Mouse (Mus musculus): ENCODE measurements around the gene Mtmr10.
A peak's percentile ranks its signal among the peaks of the same experiment; 100 is the strongest.

Gene Mtmr10

DNA sequence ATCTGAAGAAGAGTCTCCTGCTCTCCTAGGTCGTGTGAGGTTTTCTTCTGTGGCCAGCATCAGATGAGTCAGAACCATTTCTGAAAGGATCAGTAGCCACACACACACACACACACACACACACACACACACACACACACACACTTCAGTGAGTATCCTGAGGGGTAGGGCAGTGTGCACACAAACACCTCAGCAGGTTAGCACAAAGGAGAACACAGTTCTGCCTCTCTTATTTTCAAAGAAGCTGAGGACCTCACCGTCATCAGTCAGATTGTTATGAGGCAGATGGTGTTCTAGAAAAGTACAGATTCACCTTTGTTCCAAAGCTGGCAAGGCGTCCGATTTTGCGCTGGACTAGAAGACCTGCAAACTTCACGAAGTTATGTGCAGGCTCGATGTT lies 22.8 kb downstream of the Mtmr10 start:
- no peaks in the 10 kb centered on the region for H3K4me1 ChIP-seq (replicated peaks; ENCODE audit: low read depth, low read length)
- H3K4me3 ChIP-seq (replicated peaks; ENCODE audit: low read length): no peak overlapping the region
- peaks cover 15% of the 10 kb centered on the region; the same call in 1 of the 2 replicates for H3K36me3 ChIP-seq (ENCODE audit: insufficient read depth, low read length)
- H3K9me3 ChIP-seq (ENCODE audit: low read length): no peaks in the 10 kb centered on the region
- H3K27me3 ChIP-seq (ENCODE audit: insufficient read depth, low read length): no peaks in the 10 kb centered on the region
- TF ChIP-seq NANOG (IDR thresholded peaks at IDR 0.05; ENCODE audit: borderline replicate concordance, low read length): no peak
- TF ChIP-seq POU5F1 (IDR thresholded peaks at IDR 0.05; ENCODE audit: borderline replicate concordance, low read length): no peak
- no peak for TF ChIP-seq CTCF (conservative IDR thresholded peaks at IDR 0.05; ENCODE audit: low read length)

DNA sequence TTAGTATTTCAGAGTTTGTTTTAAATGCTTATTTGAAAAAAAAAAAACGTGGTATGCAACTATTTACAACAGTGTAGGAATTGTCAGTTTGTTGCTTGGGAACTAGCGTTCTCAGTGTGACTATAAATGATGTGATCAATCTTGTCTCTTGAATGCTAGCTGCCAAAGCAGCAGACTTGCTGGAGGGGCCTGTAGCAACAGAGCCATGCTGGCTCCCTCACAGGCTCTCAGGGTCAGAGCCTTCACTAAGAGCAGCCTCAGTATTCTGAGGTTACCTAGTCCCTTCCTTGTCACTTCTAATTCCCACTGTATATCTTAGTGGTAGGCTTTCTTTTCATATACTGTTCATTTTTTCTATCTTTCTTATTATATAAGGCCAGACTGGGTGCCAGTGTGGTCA lies 23.3 kb downstream of the Mtmr10 start:
- H3K36me3 ChIP-seq (ENCODE audit: insufficient read depth, low read length): peaks cover 16% of the 10 kb centered on the region
- no peaks in the 10 kb centered on the region for H3K9me3 ChIP-seq (ENCODE audit: low read length)
- H3K27me3 ChIP-seq (ENCODE audit: insufficient read depth, low read length): no peaks in the 10 kb centered on the region
- TF ChIP-seq CTCF (conservative IDR thresholded peaks at IDR 0.05; ENCODE audit: low read length) (no peak), POU5F1 (IDR thresholded peaks at IDR 0.05; ENCODE audit: borderline replicate concordance, low read length) (no peak), NANOG (IDR thresholded peaks at IDR 0.05; ENCODE audit: borderline replicate concordance, low read length) (no peak)
- no peaks in the 10 kb centered on the region for H3K4me1 ChIP-seq (replicated peaks; ENCODE audit: low read depth, low read length)
- H3K4me3 ChIP-seq (replicated peaks; ENCODE audit: low read length): no peak overlapping the region

- no peaks in the 10 kb centered on the region for H3K4me1 ChIP-seq (replicated peaks; ENCODE audit: low read depth, low read length)
- H3K4me3 ChIP-seq (replicated peaks; ENCODE audit: low read length): no peak overlapping the region
- no peaks in the 10 kb centered on the region for H3K27me3 ChIP-seq (ENCODE audit: insufficient read depth, low read length)
- peaks cover 21% of the 10 kb centered on the region for H3K36me3 ChIP-seq (ENCODE audit: insufficient read depth, low read length)
- H3K9me3 ChIP-seq (ENCODE audit: low read length): no peaks in the 10 kb centered on the region
- TF ChIP-seq POU5F1 (IDR thresholded peaks at IDR 0.05; ENCODE audit: borderline replicate concordance, low read length): no peak
- TF ChIP-seq NANOG (IDR thresholded peaks at IDR 0.05; ENCODE audit: borderline replicate concordance, low read length): no peak
- no peak for TF ChIP-seq CTCF (conservative IDR thresholded peaks at IDR 0.05; ENCODE audit: low read length)
Measured at GRCm38 (mm10) chr7:64312811-64313210, 25.4 kb downstream of the Mtmr10 start.

DNA sequence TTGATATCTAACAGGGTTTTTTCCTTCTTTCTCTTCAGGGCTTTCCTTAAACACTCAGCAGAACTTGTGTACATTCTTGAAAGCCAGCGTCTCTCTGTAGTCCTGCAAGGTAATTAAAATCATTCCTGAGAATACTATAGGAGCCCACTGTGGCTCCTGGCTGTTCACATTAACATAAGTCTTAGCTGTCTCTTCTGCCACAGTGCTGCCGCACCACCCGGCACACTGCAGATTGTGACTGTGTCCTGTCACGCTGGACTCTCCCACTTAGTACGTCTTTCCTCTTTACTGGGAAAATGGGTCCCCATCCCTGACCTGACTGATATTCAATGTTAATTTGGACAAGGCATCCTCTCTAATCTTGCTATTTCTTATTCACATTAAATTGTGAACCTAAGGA lies 33.7 kb downstream of the Mtmr10 start:
- H3K36me3 ChIP-seq (ENCODE audit: insufficient read depth, low read length): peaks cover 15% of the 10 kb centered on the region
- no peak overlapping the region for H3K4me3 ChIP-seq (replicated peaks; ENCODE audit: low read length)
- peaks cover 6% of the 10 kb centered on the region for H3K4me1 ChIP-seq (replicated peaks; ENCODE audit: low read depth, low read length)
- no peaks in the 10 kb centered on the region for H3K9me3 ChIP-seq (ENCODE audit: low read length)
- no peaks in the 10 kb centered on the region for H3K27me3 ChIP-seq (ENCODE audit: insufficient read depth, low read length)
- TF ChIP-seq CTCF (conservative IDR thresholded peaks at IDR 0.05; ENCODE audit: low read length) (no peak), NANOG (IDR thresholded peaks at IDR 0.05; ENCODE audit: borderline replicate concordance, low read length) (no peak), POU5F1 (IDR thresholded peaks at IDR 0.05; ENCODE audit: borderline replicate concordance, low read length) (no peak)

DNA sequence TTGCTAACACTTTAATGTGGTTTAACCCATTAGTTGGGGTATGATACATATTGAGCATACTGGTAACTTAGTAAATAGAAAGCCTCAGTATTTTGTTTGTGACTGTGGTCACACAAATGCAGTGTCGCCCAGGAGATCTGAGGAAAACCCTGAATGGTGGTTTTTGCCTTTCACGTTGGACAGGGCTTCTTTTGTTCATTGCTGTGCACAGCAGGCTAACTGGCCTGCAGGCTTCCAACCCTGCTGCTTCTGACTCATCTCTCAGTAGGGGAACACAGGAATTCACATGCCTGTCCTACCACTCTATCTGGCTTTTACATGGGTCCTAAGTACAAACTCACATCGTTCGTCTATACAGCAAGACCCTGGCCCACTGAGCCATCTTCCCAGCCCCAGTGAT lies 34.2 kb downstream of the Mtmr10 start:
- Histone ChIP-seq H3K4me3 (replicated peaks; ENCODE audit: low read length) (no peak overlapping the region), H3K9me3 (ENCODE audit: low read length) (no peaks in the 10 kb centered on the region), H3K36me3 (ENCODE audit: insufficient read depth, low read length) (peaks cover 15% of the 10 kb centered on the region), H3K4me1 (replicated peaks; ENCODE audit: low read depth, low read length) (peaks cover 6% of the 10 kb centered on the region), H3K27me3 (ENCODE audit: insufficient read depth, low read length) (no peaks in the 10 kb centered on the region)
- TF ChIP-seq CTCF (conservative IDR thresholded peaks at IDR 0.05; ENCODE audit: low read length) (no peak), POU5F1 (IDR thresholded peaks at IDR 0.05; ENCODE audit: borderline replicate concordance, low read length) (no peak), NANOG (IDR thresholded peaks at IDR 0.05; ENCODE audit: borderline replicate concordance, low read length) (no peak)

GRCm38 (mm10) chr7:64326892-64327291 lies 39.4 kb downstream of the Mtmr10 start:
- H3K36me3 ChIP-seq (ENCODE audit: insufficient read depth, low read length): peaks cover 6% of the 10 kb centered on the region
- no peak overlapping the region for H3K4me3 ChIP-seq (replicated peaks; ENCODE audit: low read length)
- TF ChIP-seq CTCF (conservative IDR thresholded peaks at IDR 0.05; ENCODE audit: low read length) (peak; percentile 58), POU5F1 (IDR thresholded peaks at IDR 0.05; ENCODE audit: borderline replicate concordance, low read length) (no peak), NANOG (IDR thresholded peaks at IDR 0.05; ENCODE audit: borderline replicate concordance, low read length) (no peak)
- no peaks in the 10 kb centered on the region for H3K27me3 ChIP-seq (ENCODE audit: insufficient read depth, low read length)
- H3K4me1 ChIP-seq (replicated peaks; ENCODE audit: low read depth, low read length): peaks cover 6% of the 10 kb centered on the region
- 0 out of 2 replicates have a peak, but pooled peaks cover 2% of the 10 kb centered on the region for H3K9me3 ChIP-seq (ENCODE audit: low read length)

- peaks cover 4% of the 10 kb centered on the region for H3K4me1 ChIP-seq (replicated peaks; ENCODE audit: low read depth, low read length)
- TF ChIP-seq CTCF (conservative IDR thresholded peaks at IDR 0.05; ENCODE audit: low read length): no peak
- H3K9me3 ChIP-seq (ENCODE audit: low read length): 0 out of 2 replicates have a peak, but pooled peaks cover 2% of the 10 kb centered on the region
- no peaks in the 10 kb centered on the region for H3K27me3 ChIP-seq (ENCODE audit: insufficient read depth, low read length)
- H3K36me3 ChIP-seq (ENCODE audit: insufficient read depth, low read length): peaks cover 6% of the 10 kb centered on the region
- no peak overlapping the region for H3K4me3 ChIP-seq (replicated peaks; ENCODE audit: low read length)
Measured at GRCm38 (mm10) chr7:64327486-64327885, 40.0 kb downstream of the Mtmr10 start.

GRCm38 (mm10) chr7:64331309-64331708 lies 43.9 kb downstream of the Mtmr10 start:
- no peak overlapping the region for H3K4me3 ChIP-seq (replicated peaks; ENCODE audit: low read length)
- H3K36me3 ChIP-seq (ENCODE audit: insufficient read depth, low read length): peaks cover 21% of the 10 kb centered on the region
- TF ChIP-seq POU5F1 (IDR thresholded peaks at IDR 0.05; ENCODE audit: borderline replicate concordance, low read length) (no peak), NANOG (IDR thresholded peaks at IDR 0.05; ENCODE audit: borderline replicate concordance, low read length) (no peak), CTCF (conservative IDR thresholded peaks at IDR 0.05; ENCODE audit: low read length) (no peak)
- H3K27me3 ChIP-seq (ENCODE audit: insufficient read depth, low read length): no peaks in the 10 kb centered on the region
- H3K9me3 ChIP-seq (ENCODE audit: low read length): 0 out of 2 replicates have a peak, but pooled peaks cover 2% of the 10 kb centered on the region
- peaks cover 4% of the 10 kb centered on the region for H3K4me1 ChIP-seq (replicated peaks; ENCODE audit: low read depth, low read length)

DNA sequence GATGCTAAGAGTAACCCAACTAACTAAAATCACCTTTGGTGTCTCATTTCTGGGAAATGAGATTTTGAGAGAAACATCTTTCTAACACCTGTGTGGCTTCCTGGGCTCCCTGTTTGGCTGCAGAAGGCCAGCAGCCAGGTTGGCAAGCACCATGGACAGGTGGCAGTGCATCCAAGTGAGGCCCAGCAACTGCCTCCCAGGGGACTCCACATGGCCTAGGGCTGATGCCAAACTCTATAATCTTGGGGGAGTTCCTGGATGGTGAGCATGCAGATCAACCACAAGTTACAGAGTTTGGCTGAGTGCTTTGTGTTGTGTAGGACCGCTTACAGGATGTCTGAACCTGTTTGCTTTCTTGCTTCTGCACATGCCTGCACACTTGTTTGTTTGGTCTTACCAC lies 45.2 kb downstream of the Mtmr10 start:
- TF ChIP-seq CTCF (conservative IDR thresholded peaks at IDR 0.05; ENCODE audit: low read length): no peak
- no peak for TF ChIP-seq POU5F1 (IDR thresholded peaks at IDR 0.05; ENCODE audit: borderline replicate concordance, low read length)
- no peak for TF ChIP-seq NANOG (IDR thresholded peaks at IDR 0.05; ENCODE audit: borderline replicate concordance, low read length)
- Histone ChIP-seq H3K27me3 (ENCODE audit: insufficient read depth, low read length) (no peaks in the 10 kb centered on the region), H3K36me3 (ENCODE audit: insufficient read depth, low read length) (peaks cover 31% of the 10 kb centered on the region), H3K4me3 (replicated peaks; ENCODE audit: low read length) (no peak overlapping the region), H3K4me1 (replicated peaks; ENCODE audit: low read depth, low read length) (peaks cover 3% of the 10 kb centered on the region), H3K9me3 (ENCODE audit: low read length) (no peaks in the 10 kb centered on the region)
